7 mouse cellular contexts compared by ENCODE assay signal in genomic region chr1:69106937-69107461, GRCm38 (mm10). TPM values are rescaled to one million over a fixed set of nuclear protein-coding genes. Genes with fewer than 3 reads are reported as not detected.
DNase-seq lines count a peak whose midpoint lies in the region; ATAC-seq lines count a peak whose summit lies in the region.

No protein-coding gene starts in this region.

- H3K27ac ChIP-seq in intestine, embryonic 16.5 days (ENCODE audit: low read length) = no peak overlapping the region
- H3K27ac ChIP-seq in limb, embryonic 13.5 days = no peak overlapping the region

- H3K27me3 ChIP-seq in intestine, embryonic 16.5 days (replicated peaks; ENCODE audit: control insufficient read depth, insufficient read depth, low read length) = peaks cover 37% of the 10 kb centered on the region
- H3K27me3 ChIP-seq in limb, embryonic 13.5 days = peaks cover 82% of the 10 kb centered on the region

- peak overlapping the region; percentile 59 for H3K9ac ChIP-seq in intestine, embryonic 16.5 days (ENCODE audit: low read depth, low read length)
- peak overlapping the region; percentile 64 for H3K9ac ChIP-seq in limb, embryonic 13.5 days

- H3K4me1 ChIP-seq in intestine, embryonic 16.5 days (ENCODE audit: control insufficient read depth, insufficient read depth, low read length) = peaks cover 20% of the 10 kb centered on the region
- H3K4me1 ChIP-seq in limb, embryonic 13.5 days = peaks cover 19% of the 10 kb centered on the region

- peak overlapping the region; percentile 64 for H3K4me3 ChIP-seq in intestine, embryonic 16.5 days (ENCODE audit: low read length)
- H3K4me3 ChIP-seq in limb, embryonic 13.5 days = peak overlapping the region; percentile 66

- intact Hi-C loops in gastrocnemius, postnatal 14 days (cut with DNase I; ENCODE audit: low total_unique reads) = no loop called here

- peak; percentile 70 for ATAC-seq in intestine, embryonic 16.5 days
- ATAC-seq in limb, embryonic 13.5 days (ENCODE audit: low FRiP score, low read depth) = 0 out of 2 replicates have a peak, but pooled peaks have one; percentile 17

- peak overlapping the region; percentile 100 for H3K4me2 ChIP-seq in intestine, embryonic 16.5 days (ENCODE audit: low read depth, low read length)
- H3K4me2 ChIP-seq in limb, embryonic 13.5 days (replicated peaks) = peak overlapping the region; percentile 99

- peak; percentile 40 for DNase-seq in adrenal gland, postnatal 10 days
- peak; percentile 59 for DNase-seq in cerebellum, adult 9-10 months
- peak; percentile 21 for DNase-seq in gastrocnemius, postnatal 14 days
- DNase-seq in neural tube, embryonic 10.5 days (ENCODE audit: extremely low spot score, low spot score) = peak; percentile 69
- no peak for DNase-seq in thymus, postnatal 25 days

- under 1% methylated on average over 33 of the region's 35 CpGs for WGBS in intestine, embryonic 16.5 days
- 0% methylated on average over 34 of the region's 35 CpGs for WGBS in limb, embryonic 13.5 days

- no peaks in the 10 kb centered on the region for H3K9me3 ChIP-seq in intestine, embryonic 16.5 days (ENCODE audit: control insufficient read depth, low read length)
- no peaks in the 10 kb centered on the region for H3K9me3 ChIP-seq in limb, embryonic 13.5 days

- no peaks in the 10 kb centered on the region for H3K36me3 ChIP-seq in intestine, embryonic 16.5 days (ENCODE audit: control insufficient read depth, insufficient read depth, low read length)
- H3K36me3 ChIP-seq in limb, embryonic 13.5 days = no peaks in the 10 kb centered on the region

RNA-seq across cellular contexts. Expression of gene Erbb4, which starts 0.9 kb away (rescaled TPM):
- 1 to 10 TPM; 1.2 to 1.4 TPM for total RNA-seq in adrenal gland, postnatal 10 days (2021)
- under 1 TPM; 0.78 to 0.88 TPM for total RNA-seq in gastrocnemius, postnatal 14 days (2021)
- 0.06 TPM in 1 of 2 replicates, not detected in the other for polyA plus RNA-seq in intestine, embryonic 16.5 days (2015; fragmentation: Nextera tagmentation; extraction: Ambion mirVana)
- polyA plus RNA-seq in limb, embryonic 13.5 days (2015; fragmentation: Nextera tagmentation; extraction: Ambion mirVana) = 1.7 TPM in 2 replicates
